Mouse (Mus musculus): ENCODE data around the gene Vmn1r8. TPM values are rescaled to one million over a fixed set of nuclear protein-coding genes. Genes with fewer than 3 reads are reported as not detected.
"Not testable (repeated sequence)": the region's sequence is repeated elsewhere in the genome, so short reads cannot be mapped to it uniquely, and the experiment has no call there.

The Vmn1r8 gene
- not detected in 2 replicates for polyA plus RNA-seq (2015; fragmentation: Nextera tagmentation; extraction: Ambion mirVana)

DNA sequence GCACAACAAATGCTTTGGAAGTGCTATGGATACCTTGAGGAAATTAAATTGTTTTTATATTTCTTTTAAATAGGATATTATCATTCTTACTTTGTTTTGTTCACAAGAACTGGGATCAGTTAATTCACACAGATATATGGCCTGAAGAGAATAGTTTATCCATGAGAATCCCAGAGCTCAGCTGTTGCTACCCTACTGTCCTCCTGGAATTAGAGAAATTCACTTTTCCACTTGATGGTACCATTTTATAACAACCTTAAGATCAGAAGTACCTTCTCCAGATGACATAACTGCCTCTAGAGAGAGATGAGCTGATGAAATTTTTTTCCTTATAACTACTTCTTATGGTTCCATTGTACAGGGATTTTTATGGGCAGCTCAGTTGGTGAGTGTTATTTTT is at the start of gene Vmn1r8:
Gene Vmn1r8 (plus strand): TSS at position 301 of the 400 bp plus-strand sequence.
- Histone ChIP-seq H3K27ac (no peak within 1 kb of the TSS), H3K27me3 (no peaks in the 10 kb centered on the region), H3K4me3 (no peak within 1 kb of the TSS), H3K9ac (no peak within 1 kb of the TSS), H3K4me2 (no peak within 1 kb of the TSS), H3K36me3 (no peaks in the 10 kb centered on the region), H3K9me3 (no peaks in the 10 kb centered on the region), H3K4me1 (no peaks in the 10 kb centered on the region)
- ATAC-seq (ENCODE audit: borderline replicate concordance, extremely low read depth, low FRiP score, low TSS enrichment) = no peak

DNA sequence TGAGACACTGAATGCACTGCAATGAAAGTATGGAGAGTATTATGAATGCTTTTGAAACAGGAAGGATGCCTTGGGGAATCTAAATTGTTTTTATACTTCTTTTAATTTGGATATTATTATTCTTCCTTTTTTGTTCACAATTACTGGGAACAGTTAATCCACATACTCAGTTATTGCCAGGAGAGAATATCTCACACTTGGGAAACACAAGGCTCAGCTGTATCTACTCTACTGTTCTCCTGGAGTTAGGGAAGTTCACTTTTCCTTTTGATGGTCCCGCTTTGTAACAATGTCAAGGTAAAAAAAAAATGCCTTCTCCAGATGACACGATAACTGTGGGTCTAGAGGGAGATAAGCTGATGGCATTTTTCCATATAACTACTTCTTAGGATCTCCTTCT is 35.1 kb upstream of the Vmn1r8 start, which contains the start of gene Vmn1r6:
Gene Vmn1r6 (plus strand): TSS at position 301 of the 400 bp plus-strand sequence.
- Histone ChIP-seq H3K27me3 (no peaks in the 10 kb centered on the region), H3K9ac (no peak within 1 kb of the TSS), H3K27ac (no peak within 1 kb of the TSS), H3K4me3 (no peak within 1 kb of the TSS), H3K4me1 (no peaks in the 10 kb centered on the region), H3K36me3 (no peaks in the 10 kb centered on the region), H3K9me3 (no peaks in the 10 kb centered on the region), H3K4me2 (no peak within 1 kb of the TSS)
- no peak for ATAC-seq (ENCODE audit: borderline replicate concordance, extremely low read depth, low FRiP score, low TSS enrichment)
- WGBS = 70% methylated on average over 2 of the region's 2 CpGs

DNA sequence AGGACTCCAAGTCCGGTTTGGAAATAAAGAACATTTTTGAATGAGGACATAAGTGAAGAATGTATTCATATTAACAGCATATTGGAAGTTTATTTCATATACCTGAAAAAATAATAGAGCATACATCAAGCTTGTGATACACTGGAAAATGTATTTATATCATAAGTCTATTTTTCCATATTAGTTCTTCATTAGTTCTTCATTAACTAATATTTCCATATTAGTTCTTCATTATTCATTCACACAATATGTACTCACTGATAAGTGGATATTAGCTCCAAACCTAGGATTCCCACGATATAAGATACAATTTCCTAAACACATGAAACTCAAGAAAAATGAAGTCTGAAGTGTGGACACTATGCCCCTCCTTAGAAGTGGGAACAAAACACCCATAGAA is 6.9 kb upstream of the Vmn1r8 start, which contains the start of gene Vmn1r7:
Gene Vmn1r7 (minus strand): TSS at position 101 of the 400 bp plus-strand sequence.
- WGBS = 81% methylated on average over 2 of the region's 2 CpGs
- not testable (repeated sequence) for H3K36me3 ChIP-seq; ATAC-seq (ENCODE audit: borderline replicate concordance, extremely low read depth, low FRiP score, low TSS enrichment)

DNA sequence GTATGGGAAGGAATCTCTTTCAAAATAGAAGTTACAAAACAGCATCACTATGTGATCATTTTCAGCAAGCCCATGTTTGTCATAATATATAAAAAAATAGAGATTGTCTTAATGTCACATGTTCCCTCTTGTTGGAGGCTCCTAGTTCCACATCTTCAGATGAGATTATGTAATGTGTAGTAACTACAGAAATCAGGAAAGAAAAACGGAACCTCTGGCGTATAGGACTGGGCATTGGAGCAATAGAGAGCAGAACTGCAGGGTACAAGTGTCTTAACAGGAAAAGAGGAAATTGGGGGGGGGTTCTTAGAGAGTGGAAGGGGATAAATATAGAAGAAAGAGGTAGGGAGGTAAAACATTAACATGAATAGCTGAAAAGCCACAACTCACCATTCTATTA is 2.6 kb downstream of the Vmn1r8 start:
- ATAC-seq (ENCODE audit: borderline replicate concordance, extremely low read depth, low FRiP score, low TSS enrichment) = no peak

More for the DNA sequence above, 6.9 kb upstream of the Vmn1r8 start, which contains the start of gene Vmn1r7:
- H3K27me3 ChIP-seq, H3K9ac ChIP-seq, H3K4me1 ChIP-seq, H3K4me3 ChIP-seq, H3K4me2 ChIP-seq, H3K27ac ChIP-seq, H3K9me3 ChIP-seq: not testable (repeated sequence)

DNA sequence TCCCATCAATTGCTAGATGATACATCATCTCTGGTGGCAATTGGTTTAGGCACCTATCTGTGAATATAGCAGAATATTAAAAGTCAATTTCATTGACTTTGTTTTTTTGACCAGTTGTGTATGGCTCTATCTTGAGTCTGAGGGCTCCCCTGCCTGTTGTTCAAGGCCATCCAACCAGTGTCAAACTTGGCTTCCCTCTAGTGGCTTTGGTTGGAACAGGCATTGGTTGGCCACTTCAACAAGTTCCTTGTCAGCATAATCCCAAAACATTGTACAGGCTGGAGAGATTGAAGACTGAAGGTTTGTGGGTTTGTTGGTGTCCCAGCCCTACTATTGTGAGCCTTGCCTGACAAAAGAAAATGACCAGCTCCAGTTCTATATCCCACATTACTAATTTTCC is 31.6 kb downstream of the Vmn1r8 start:
- Histone ChIP-seq H3K27me3 (no peaks in the 10 kb centered on the region), H3K4me3 (no peak overlapping the region), H3K4me2 (no peak overlapping the region), H3K9me3 (no peaks in the 10 kb centered on the region), H3K27ac (no peak overlapping the region), H3K36me3 (no peaks in the 10 kb centered on the region), H3K9ac (no peak overlapping the region), H3K4me1 (no peaks in the 10 kb centered on the region)
- no peak for ATAC-seq (ENCODE audit: borderline replicate concordance, extremely low read depth, low FRiP score, low TSS enrichment)

More for the DNA sequence above, 2.6 kb downstream of the Vmn1r8 start:
- 80% methylated on average over 2 of the region's 2 CpGs for WGBS
- H3K36me3 ChIP-seq = no peaks in the 10 kb centered on the region
- H3K9ac ChIP-seq = no peak overlapping the region
- H3K9me3 ChIP-seq = no peaks in the 10 kb centered on the region
- no peak overlapping the region for H3K4me3 ChIP-seq
- H3K4me1 ChIP-seq = no peaks in the 10 kb centered on the region
- no peaks in the 10 kb centered on the region for H3K27me3 ChIP-seq
- no peak overlapping the region for H3K4me2 ChIP-seq
- H3K27ac ChIP-seq = no peak overlapping the region

DNA sequence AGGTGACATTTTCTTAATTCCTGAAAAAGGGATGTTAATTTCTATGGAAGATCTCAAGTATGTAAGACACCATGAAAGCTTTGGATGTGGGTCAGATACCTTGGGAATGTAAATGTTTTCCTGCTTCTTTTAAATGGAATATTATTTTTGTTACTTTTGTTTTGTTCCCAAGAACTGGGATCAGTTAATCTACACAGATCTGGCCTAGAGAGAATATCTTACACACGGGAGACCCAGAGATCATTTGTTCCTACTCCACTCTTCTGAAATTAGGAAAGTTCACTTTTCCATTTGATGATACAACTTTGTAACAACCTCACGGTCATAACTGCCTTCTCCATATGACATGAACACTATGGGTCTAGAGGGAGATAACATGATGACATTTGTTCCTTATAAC is 34.4 kb downstream of the Vmn1r8 start, which contains the start of gene Vmn1r9:
Gene Vmn1r9 (plus strand): TSS at position 301 of the 400 bp plus-strand sequence.
- Histone ChIP-seq H3K9me3 (no peaks in the 10 kb centered on the region), H3K4me1 (no peaks in the 10 kb centered on the region), H3K27me3 (no peaks in the 10 kb centered on the region), H3K4me2 (no peak within 1 kb of the TSS), H3K4me3 (no peak within 1 kb of the TSS), H3K27ac (no peak within 1 kb of the TSS), H3K36me3 (no peaks in the 10 kb centered on the region), H3K9ac (no peak within 1 kb of the TSS)
- no peak for ATAC-seq (ENCODE audit: borderline replicate concordance, extremely low read depth, low FRiP score, low TSS enrichment)
- WGBS = 87% methylated on average over 2 of the region's 2 CpGs

Other genes with a start within 250 kb of the Vmn1r8 start
- gene Kbtbd2, start 234.5 kb upstream of the Vmn1r8 start, polyA plus RNA-seq (2015; fragmentation: Nextera tagmentation; extraction: Ambion mirVana) = 30.6 and 31.6 TPM in 2 replicates
- 193 and 196 TPM in 2 replicates for gene Fkbp9, start 200.2 kb upstream of the Vmn1r8 start, polyA plus RNA-seq (2015; fragmentation: Nextera tagmentation; extraction: Ambion mirVana)
- gene Nt5c3, start 108.4 kb upstream of the Vmn1r8 start, polyA plus RNA-seq (2015; fragmentation: Nextera tagmentation; extraction: Ambion mirVana) = 60.9 and 62.9 TPM in 2 replicates
- 0.23 and 0.32 TPM in 2 replicates for gene Vmn1r4, start 108.3 kb upstream of the Vmn1r8 start, polyA plus RNA-seq (2015; fragmentation: Nextera tagmentation; extraction: Ambion mirVana)
- gene Vmn1r5, start 62.0 kb upstream of the Vmn1r8 start, polyA plus RNA-seq (2015; fragmentation: Nextera tagmentation; extraction: Ambion mirVana) = not detected in 2 replicates
- gene Vmn1r6, start 35.0 kb upstream of the Vmn1r8 start, polyA plus RNA-seq (2015; fragmentation: Nextera tagmentation; extraction: Ambion mirVana) = not detected in 2 replicates
- gene Vmn1r7, start 7.0 kb upstream of the Vmn1r8 start, polyA plus RNA-seq (2015; fragmentation: Nextera tagmentation; extraction: Ambion mirVana) = not detected in 2 replicates
- gene Vmn1r9, start 34.5 kb downstream of the Vmn1r8 start, polyA plus RNA-seq (2015; fragmentation: Nextera tagmentation; extraction: Ambion mirVana) = not detected in 2 replicates
- gene Vmn1r10, start 77.2 kb downstream of the Vmn1r8 start, polyA plus RNA-seq (2015; fragmentation: Nextera tagmentation; extraction: Ambion mirVana) = not detected in 2 replicates
- gene Vmn1r11, start 101.2 kb downstream of the Vmn1r8 start, polyA plus RNA-seq (2015; fragmentation: Nextera tagmentation; extraction: Ambion mirVana) = not detected in 2 replicates
- gene Vmn1r12, start 124.6 kb downstream of the Vmn1r8 start, polyA plus RNA-seq (2015; fragmentation: Nextera tagmentation; extraction: Ambion mirVana) = not detected in 2 replicates
- not detected in 2 replicates for gene Vmn1r13, start 171.0 kb downstream of the Vmn1r8 start, polyA plus RNA-seq (2015; fragmentation: Nextera tagmentation; extraction: Ambion mirVana)
- gene Vmn1r14, start 199.4 kb downstream of the Vmn1r8 start, polyA plus RNA-seq (2015; fragmentation: Nextera tagmentation; extraction: Ambion mirVana) = not detected in 2 replicates
- gene Vmn1r15, start 225.7 kb downstream of the Vmn1r8 start, polyA plus RNA-seq (2015; fragmentation: Nextera tagmentation; extraction: Ambion mirVana) = not detected in 2 replicates

Measured in lung, embryonic 15.5 days (tissue).